Mouse (Mus musculus) neural tube, embryonic 11.5 days (tissue): ENCODE results near the gene Hps1. TPM values are rescaled to one million over a fixed set of nuclear protein-coding genes. Genes with fewer than 3 reads are reported as not detected.

ENCODE experiments used
- ATAC-seq: fragments of 200-750 bp; cut with Nextera tagmentation; 2 replicates; pipeline ENCODE4 v1.8.0; 2017; ENCODE audit warnings: moderate number of reproducible peaks, mild to moderate bottlenecking, moderate TSS enrichment, moderate library complexity; ENCODE audit not compliant: insufficient read depth, low FRiP score, low TSS enrichment
- DNase-seq: peaks from one replicate; pipeline ENCODE4 v3.0.0-alpha.2; 2015; ENCODE audit warnings: low spot score
- H3K27ac ChIP-seq: fragments of 300-500 bp; sonication (generic); 2 replicates; pipeline ENCODE4 v1.5.1; 2014; ENCODE audit warnings: low read depth, mild to moderate bottlenecking, low read length
- H3K27me3 ChIP-seq: fragments of 300-500 bp; sonication (generic); 2 replicates; pipeline ENCODE4 v1.6.1; 2014; ENCODE audit warnings: mild to moderate bottlenecking, low read length, mixed read lengths; ENCODE audit not compliant: control insufficient read depth, insufficient read depth
- H3K36me3 ChIP-seq: fragments of 300-500 bp; sonication (generic); 2 replicates; pipeline ENCODE4 v1.6.1; 2014; ENCODE audit warnings: mild to moderate bottlenecking, low read length, moderate library complexity, mixed read lengths; ENCODE audit not compliant: control insufficient read depth, insufficient read depth
- H3K4me1 ChIP-seq: fragments of 300-500 bp; sonication (generic); 2 replicates; pipeline ENCODE4 v1.6.1; 2014; ENCODE audit warnings: low read length, mixed read lengths; ENCODE audit not compliant: control insufficient read depth, insufficient read depth
- H3K4me2 ChIP-seq: fragments of 300-500 bp; sonication (generic); 2 replicates; pipeline ENCODE4 v1.6.1; 2014; ENCODE audit warnings: low read depth, mild to moderate bottlenecking, moderate library complexity
- H3K4me3 ChIP-seq: fragments of 300-500 bp; sonication (generic); 2 replicates; pipeline ENCODE4 v1.5.1; 2014; ENCODE audit warnings: low read depth, low read length
- H3K9ac ChIP-seq: fragments of 300-500 bp; sonication (generic); 2 replicates; pipeline ENCODE4 v1.6.1; 2014; ENCODE audit warnings: mild to moderate bottlenecking, low read length
- H3K9me3 ChIP-seq: fragments of 300-500 bp; sonication (generic); 2 replicates; pipeline ENCODE4 v1.6.1; 2016; ENCODE audit warnings: low read length; ENCODE audit not compliant: control insufficient read depth
- WGBS: fragments of 180-500 bp; shearing (Covaris S2); extraction: QIAGEN DNeasy Blood & Tissue Kit; methylation state at CpG from one replicate; pipeline ENCODE4 v1.1.7; 2014; 5-methylcytosine and 5-hydroxymethylcytosine counted together
- polyA plus RNA-seq: library from polyadenylated mRNA; unstranded; fragments of >200 nt; fragmentation: Nextera tagmentation; extraction: Ambion mirVana; gene quantifications from 2 replicates; pipeline ENCODE4 v1.2.1, GENCODE M21; 2014

Hps1 gene
- polyA plus RNA-seq = 11.7 and 14.2 TPM in 2 replicates

DNA sequence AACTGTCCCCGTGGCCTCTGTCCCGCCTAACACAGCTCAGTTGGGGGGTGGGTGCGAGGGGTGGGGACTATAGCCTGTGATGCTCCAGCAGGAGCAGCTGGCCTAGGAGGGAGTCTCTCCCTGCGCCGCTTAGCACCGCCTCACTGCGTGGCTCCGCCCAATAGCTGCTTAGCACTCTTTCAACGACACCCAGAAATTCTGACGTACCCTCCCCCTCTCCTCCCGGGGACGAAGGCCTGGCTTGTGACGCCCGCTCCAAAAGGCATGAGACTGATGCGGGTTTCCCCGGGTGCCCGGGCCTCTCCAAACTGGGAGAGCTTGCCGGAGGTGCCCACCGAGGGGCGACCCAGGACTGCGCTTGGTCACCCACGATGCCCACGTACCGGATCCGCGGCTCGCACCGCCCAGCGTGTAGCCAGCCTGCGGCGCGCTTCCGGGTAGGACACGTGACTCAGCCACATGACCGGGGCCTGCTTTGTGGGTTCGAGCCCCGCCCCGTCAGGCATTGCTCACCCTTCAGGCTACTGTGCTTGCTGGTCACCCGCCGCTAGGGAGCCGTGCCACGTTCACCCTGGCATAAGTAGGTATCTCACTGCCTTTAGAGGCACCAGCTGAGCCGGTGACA is at the start of gene Hps1:
Hps1 (minus strand) TSS at position 448 of the 625 bp plus-strand sequence.
- DNase-seq (peak; percentile 93), ATAC-seq (peak; percentile 97)
- Histone ChIP-seq H3K4me1 (no peaks in the 10 kb centered on the region), H3K9me3 (no peaks in the 10 kb centered on the region), H3K4me2 (peak within 1 kb of the TSS; percentile 48), H3K27ac (peak within 1 kb of the TSS; percentile 77), H3K27me3 (no peaks in the 10 kb centered on the region), H3K36me3 (no peaks in the 10 kb centered on the region), H3K4me3 (peak within 1 kb of the TSS; percentile 55), H3K9ac (peak within 1 kb of the TSS; percentile 67)
- under 1% methylated on average over 43 of the region's 43 CpGs for WGBS

GRCm38 (mm10) chr19:42829196-42829595 is 49.4 kb upstream of the Hps1 start:
- H3K9ac ChIP-seq = no peak overlapping the region
- H3K36me3 ChIP-seq = no peaks in the 10 kb centered on the region
- H3K4me3 ChIP-seq = no peak overlapping the region
- H3K27me3 ChIP-seq = no peaks in the 10 kb centered on the region
- H3K9me3 ChIP-seq = no peaks in the 10 kb centered on the region
- H3K4me1 ChIP-seq = no peaks in the 10 kb centered on the region
- WGBS = 76% methylated on average over 4 of the region's 4 CpGs
- ATAC-seq = no peak
- no peak overlapping the region for H3K4me2 ChIP-seq
- DNase-seq = no peak
- H3K27ac ChIP-seq = no peak overlapping the region

GRCm38 (mm10) chr19:42827843-42828242 is 48.1 kb upstream of the Hps1 start:
- WGBS = 79% methylated on average over 3 of the region's 3 CpGs

DNA sequence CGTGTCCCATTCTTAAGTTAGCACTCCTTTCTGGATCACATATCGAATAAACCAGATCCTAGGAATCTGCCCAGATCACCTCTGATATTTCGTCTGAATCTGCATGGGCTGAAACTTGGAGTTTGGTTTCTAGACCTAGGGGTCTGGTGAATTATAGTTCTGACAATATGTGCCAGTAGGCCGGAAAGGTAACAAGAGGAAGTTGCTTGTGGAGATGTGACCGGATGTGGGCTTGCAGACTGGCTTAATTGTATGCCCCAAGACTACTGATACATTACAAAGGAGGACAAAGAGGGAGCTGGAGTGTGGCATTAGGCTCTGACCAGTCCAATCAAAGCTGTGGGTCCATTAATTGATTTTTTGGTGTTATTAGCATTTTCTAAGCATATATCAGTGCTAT is 40.3 kb upstream of the Hps1 start:
- H3K4me2 ChIP-seq = no peak overlapping the region
- WGBS = 92% methylated on average over 5 of the region's 5 CpGs

More at GRCm38 (mm10) chr19:42827843-42828242, 48.1 kb upstream of the Hps1 start:
- no peaks in the 10 kb centered on the region for H3K9me3 ChIP-seq
- no peak overlapping the region for H3K27ac ChIP-seq
- H3K27me3 ChIP-seq = no peaks in the 10 kb centered on the region
- no peak overlapping the region for H3K4me3 ChIP-seq
- no peak overlapping the region for H3K9ac ChIP-seq
- H3K36me3 ChIP-seq = no peaks in the 10 kb centered on the region
- no peak overlapping the region for H3K4me2 ChIP-seq
- no peaks in the 10 kb centered on the region for H3K4me1 ChIP-seq
- no peak for DNase-seq
- ATAC-seq = no peak

DNA sequence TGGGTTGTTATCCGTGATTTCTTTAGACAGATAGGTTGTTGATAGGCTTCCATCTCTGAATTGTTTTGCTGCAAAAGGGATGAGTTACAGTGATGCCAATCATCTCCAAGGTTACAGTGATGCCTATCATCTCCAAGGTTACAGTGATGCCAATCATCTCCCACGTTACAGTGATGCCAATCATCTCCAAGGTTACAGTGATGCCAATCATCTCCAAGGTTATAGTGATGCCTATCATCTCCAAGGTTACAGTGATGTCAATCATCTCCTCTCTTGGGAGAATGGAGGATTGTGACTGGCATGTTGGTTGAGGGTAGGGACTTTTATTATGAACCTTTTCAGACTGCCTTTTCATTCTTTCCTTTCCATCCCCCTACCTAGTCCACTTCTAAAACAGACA is 38.0 kb upstream of the Hps1 start:
- Histone ChIP-seq H3K36me3 (no peaks in the 10 kb centered on the region), H3K27ac (no peak overlapping the region), H3K9ac (no peak overlapping the region), H3K27me3 (no peaks in the 10 kb centered on the region), H3K4me1 (no peaks in the 10 kb centered on the region), H3K9me3 (no peaks in the 10 kb centered on the region), H3K4me3 (no peak overlapping the region), H3K4me2 (no peak overlapping the region)
- WGBS = 77% methylated on average over 2 of the region's 2 CpGs
- no peak for ATAC-seq
- no peak for DNase-seq

More for the DNA sequence above, 40.3 kb upstream of the Hps1 start:
- H3K9me3 ChIP-seq = no peaks in the 10 kb centered on the region
- H3K27ac ChIP-seq = no peak overlapping the region
- H3K36me3 ChIP-seq = no peaks in the 10 kb centered on the region
- ATAC-seq (no peak), DNase-seq (no peak)
- no peaks in the 10 kb centered on the region for H3K27me3 ChIP-seq
- H3K4me3 ChIP-seq = no peak overlapping the region
- H3K4me1 ChIP-seq = no peaks in the 10 kb centered on the region
- no peak overlapping the region for H3K9ac ChIP-seq

GRCm38 (mm10) chr19:42816261-42816660 is 36.5 kb upstream of the Hps1 start:
- 93% methylated on average over 2 of the region's 2 CpGs for WGBS
- H3K4me1 ChIP-seq = no peaks in the 10 kb centered on the region
- H3K9ac ChIP-seq = no peak overlapping the region
- H3K4me3 ChIP-seq = no peak overlapping the region
- no peaks in the 10 kb centered on the region for H3K36me3 ChIP-seq
- no peaks in the 10 kb centered on the region for H3K9me3 ChIP-seq
- no peak for DNase-seq
- H3K27ac ChIP-seq = no peak overlapping the region
- ATAC-seq = no peak
- H3K4me2 ChIP-seq = no peak overlapping the region
- no peaks in the 10 kb centered on the region for H3K27me3 ChIP-seq

GRCm38 (mm10) chr19:42810140-42810539 is 30.4 kb upstream of the Hps1 start:
- no peak overlapping the region for H3K4me3 ChIP-seq
- no peak for DNase-seq

DNA sequence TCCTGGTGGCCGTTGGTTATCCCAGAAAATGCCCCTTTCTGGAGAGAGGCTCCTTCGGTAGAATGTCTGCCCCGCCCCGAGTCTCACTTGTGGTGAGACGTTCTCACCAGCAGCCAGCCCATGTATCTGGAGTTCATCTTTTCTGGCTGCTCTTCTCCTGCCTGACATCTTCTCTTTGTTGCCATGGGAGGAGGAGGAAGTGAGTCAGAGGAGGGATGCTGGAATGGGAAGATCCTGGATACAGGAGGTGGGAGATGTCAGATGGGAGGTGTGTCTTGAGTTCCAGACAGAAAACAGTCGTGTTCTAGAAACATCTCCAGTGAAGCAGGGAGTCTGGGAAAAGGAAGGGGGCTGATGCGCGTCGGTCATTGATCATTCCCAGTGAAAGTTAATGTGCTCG is 29.7 kb upstream of the Hps1 start:
- no peak overlapping the region for H3K4me3 ChIP-seq
- 92% methylated on average over 10 of the region's 10 CpGs for WGBS
- ATAC-seq (no peak), DNase-seq (no peak)
- no peak overlapping the region for H3K9ac ChIP-seq
- H3K36me3 ChIP-seq = no peaks in the 10 kb centered on the region
- no peaks in the 10 kb centered on the region for H3K9me3 ChIP-seq
- no peak overlapping the region for H3K4me2 ChIP-seq
- H3K27ac ChIP-seq = no peak overlapping the region
- H3K4me1 ChIP-seq = no peaks in the 10 kb centered on the region
- H3K27me3 ChIP-seq = no peaks in the 10 kb centered on the region

More at GRCm38 (mm10) chr19:42810140-42810539, 30.4 kb upstream of the Hps1 start:
- Histone ChIP-seq H3K27me3 (no peaks in the 10 kb centered on the region), H3K4me1 (no peaks in the 10 kb centered on the region), H3K36me3 (no peaks in the 10 kb centered on the region), H3K27ac (no peak overlapping the region), H3K4me2 (no peak overlapping the region), H3K9ac (no peak overlapping the region), H3K9me3 (no peaks in the 10 kb centered on the region)
- no peak for ATAC-seq
- 68% methylated on average over 5 of the region's 5 CpGs for WGBS

GRCm38 (mm10) chr19:42797866-42798265 is 18.1 kb upstream of the Hps1 start:
- no peak for DNase-seq
- Histone ChIP-seq H3K27me3 (0 out of 2 replicates have a peak, but pooled peaks cover 4% of the 10 kb centered on the region), H3K36me3 (no peaks in the 10 kb centered on the region), H3K9me3 (no peaks in the 10 kb centered on the region), H3K4me3 (no peak overlapping the region), H3K4me2 (no peak overlapping the region), H3K4me1 (peaks cover 4% of the 10 kb centered on the region; the same call in 1 of the 2 replicates), H3K27ac (no peak overlapping the region), H3K9ac (no peak overlapping the region)
- no peak for ATAC-seq
- 57% methylated on average over 2 of the region's 2 CpGs for WGBS
